Mouse (Mus musculus) fat pad, adult 2 months (tissue): Measurements from ENCODE around the gene Thnsl1.
"Not testable (repeated sequence)": the region's sequence is repeated elsewhere in the genome, so short reads cannot be mapped to it uniquely, and the experiment has no call there.

Source experiments
- DNase-seq: peaks from one replicate; pipeline ENCODE4 v3.0.0-alpha.2; 2011; ENCODE audit warnings: low read depth, low spot score; ENCODE audit errors: extremely low read depth

The Thnsl1 gene

DNA sequence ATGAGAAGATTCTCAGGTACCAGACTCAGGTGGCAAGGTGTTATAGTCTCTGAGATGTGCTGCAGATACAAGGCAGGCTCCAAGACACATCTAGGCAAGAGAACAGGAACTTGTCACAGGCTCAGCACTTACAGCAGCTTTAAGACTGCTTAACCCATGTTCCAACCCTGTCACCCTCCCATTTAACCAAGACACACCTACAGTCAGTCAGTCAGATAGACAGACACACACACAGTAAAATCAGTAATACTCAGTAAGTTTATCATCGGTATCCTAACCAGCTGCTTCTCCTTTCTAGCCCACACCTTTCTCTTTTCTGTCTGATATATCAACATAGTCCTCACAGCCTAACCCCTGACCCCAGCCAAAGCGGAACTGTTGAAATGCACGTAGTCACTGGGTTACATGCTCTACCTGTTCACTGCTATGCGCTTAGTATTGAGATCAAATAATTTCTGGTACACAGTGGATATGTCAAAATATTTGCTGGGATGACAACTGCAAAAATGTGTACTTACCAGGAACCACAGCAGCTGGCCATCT, 30.4 kb downstream of the Thnsl1 start:
- no peak for DNase-seq

- no peak for DNase-seq
These were observed 31.3 kb downstream of the Thnsl1 start for GRCm38 (mm10) chr2:21236846-21237245.

GRCm38 (mm10) chr2:21244104-21244503, 38.6 kb downstream of the Thnsl1 start:
- DNase-seq = not testable (repeated sequence)

DNA sequence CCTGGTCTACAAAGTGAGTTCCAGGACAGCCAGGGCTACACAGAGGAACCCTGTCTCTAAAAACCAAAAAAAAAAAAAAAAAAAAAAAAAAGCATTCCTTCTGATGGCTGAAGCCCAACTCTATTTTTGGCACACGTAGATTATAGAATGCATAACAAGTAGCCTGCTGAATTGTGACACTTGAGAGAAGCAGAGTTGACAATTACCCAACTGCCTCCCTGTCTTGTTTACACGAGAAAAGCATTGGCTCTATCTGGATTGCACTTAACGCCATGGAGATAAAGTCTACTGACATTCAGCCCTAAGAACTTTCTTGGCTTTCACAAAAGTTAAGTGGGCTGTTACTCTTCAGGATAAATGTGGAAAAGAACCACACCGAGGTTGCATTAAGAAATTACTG, 39.5 kb downstream of the Thnsl1 start:
- DNase-seq = no peak

DNA sequence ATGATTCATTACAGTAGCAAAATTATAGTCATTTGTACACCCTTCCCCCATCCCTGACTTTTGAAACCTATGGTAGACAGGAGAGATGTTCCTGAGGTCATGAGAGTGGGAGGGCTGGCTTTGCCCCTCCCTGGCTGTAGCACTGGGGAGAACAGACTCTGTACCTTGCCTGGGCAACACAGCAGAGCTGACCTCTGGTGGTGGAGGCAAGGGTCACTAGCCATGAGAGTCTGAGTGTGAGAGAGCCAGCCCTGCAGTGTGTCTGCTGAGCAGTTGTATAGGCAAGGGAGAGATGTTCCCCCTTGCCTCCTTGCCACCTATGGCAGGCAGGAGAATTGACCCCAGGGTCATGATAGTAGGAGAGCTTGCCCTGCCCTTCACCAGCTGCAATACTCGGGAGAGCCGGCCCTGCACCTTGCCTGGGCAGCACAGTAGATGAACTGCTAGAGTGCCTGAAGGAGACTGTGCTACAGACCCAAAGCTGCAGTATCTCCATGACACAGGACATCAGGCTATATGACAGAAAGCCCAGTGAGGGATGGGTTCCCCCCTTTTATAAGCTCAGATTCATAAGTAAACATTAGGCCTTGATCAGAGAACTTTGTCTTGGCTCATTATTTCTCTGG, 40.1 kb downstream of the Thnsl1 start:
- DNase-seq = no peak

- no peak for DNase-seq
These were observed 48.1 kb downstream of the Thnsl1 start for GRCm38 (mm10) chr2:21253644-21254043.

- no peak for DNase-seq
These were observed 48.8 kb downstream of the Thnsl1 start for GRCm38 (mm10) chr2:21254308-21254707.

DNA sequence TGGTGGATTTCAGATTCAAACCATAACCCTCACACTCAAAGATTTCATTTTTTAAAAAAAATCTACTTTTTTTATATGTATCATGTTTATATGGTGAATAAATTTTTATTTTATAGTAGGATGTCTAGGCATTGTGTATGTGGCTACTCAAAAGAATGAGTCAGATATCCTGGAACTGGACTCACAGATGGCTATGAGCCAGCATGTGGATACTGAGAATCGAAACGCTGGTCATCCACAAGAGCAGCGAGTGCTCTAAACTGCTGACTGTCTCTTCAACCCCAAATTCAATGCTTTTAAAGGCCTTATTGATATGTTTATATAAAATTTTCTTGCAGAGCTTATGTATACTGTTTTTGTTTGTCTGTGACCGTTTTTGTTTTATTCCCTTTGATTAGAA, 52.8 kb downstream of the Thnsl1 start:
- no peak for DNase-seq

- DNase-seq = no peak
These were observed 53.6 kb downstream of the Thnsl1 start for GRCm38 (mm10) chr2:21259081-21259480.

GRCm38 (mm10) chr2:21260060-21260459, 54.5 kb downstream of the Thnsl1 start:
- DNase-seq = no peak

DNA sequence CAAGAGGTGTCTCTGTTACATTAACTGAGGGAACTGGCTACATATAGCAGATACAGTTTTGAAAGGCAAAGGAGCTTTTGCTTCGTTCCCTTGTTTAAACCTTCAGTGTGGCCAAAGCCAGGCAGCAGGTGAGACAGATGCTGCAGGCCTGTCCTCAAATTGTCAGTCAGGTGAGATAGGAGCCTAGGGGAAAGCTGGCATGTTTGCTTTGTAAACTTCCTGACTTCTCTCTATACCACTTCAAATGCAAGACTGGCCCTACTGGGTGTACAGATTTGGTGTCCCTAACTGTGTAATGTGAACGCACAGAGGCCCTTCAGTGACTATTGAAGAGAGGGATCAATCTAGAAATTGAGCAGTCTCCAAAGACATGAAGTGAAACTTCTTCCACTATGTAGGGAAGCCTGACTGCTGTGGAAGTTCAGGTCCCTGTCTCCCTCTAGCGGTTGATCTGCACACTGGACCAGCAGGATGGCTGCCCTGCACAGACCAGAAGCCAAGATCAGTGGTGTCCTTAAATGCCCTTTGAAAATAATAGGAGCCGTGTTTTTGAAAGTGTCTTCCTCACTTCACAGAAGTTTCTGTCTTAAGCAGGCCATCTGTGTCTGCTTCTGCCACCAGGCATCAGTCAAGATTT, 56.0 kb downstream of the Thnsl1 start:
- DNase-seq = no peak

- DNase-seq = no peak
These were observed 58.5 kb downstream of the Thnsl1 start for GRCm38 (mm10) chr2:21264031-21264430.
